Mouse (Mus musculus) liver, adult 2 months (tissue): Measurements from ENCODE around the gene Atp4b. TPM values are rescaled to one million over a fixed set of nuclear protein-coding genes. Genes with fewer than 3 reads are reported as not detected.
A peak's percentile ranks its signal among the peaks of the same experiment; 100 is the strongest.

Experiments used
- DNase-seq: peaks from one replicate; pipeline ENCODE4 v3.0.0-alpha.2; 2011; ENCODE audit warnings: low read depth, low spot score; ENCODE audit errors: extremely low read depth
- H3K27ac ChIP-seq: fragments of 200-500 bp; replicated peaks from 2 replicates; pipeline ENCODE4 v1.5.1; 2012; ENCODE audit warnings: low read depth, mild to moderate bottlenecking, control low read depth, inconsistent platforms, low read length; ENCODE audit not compliant: insufficient read depth
- H3K27me3 ChIP-seq: fragments of 200-500 bp; 2 replicates; pipeline ENCODE4 v1.6.1; 2012; ENCODE audit warnings: mild to moderate bottlenecking, moderate library complexity, low read length, inconsistent platforms; ENCODE audit not compliant: control insufficient read depth, insufficient read depth
- H3K36me3 ChIP-seq: fragments of 200-500 bp; 2 replicates; pipeline ENCODE4 v1.6.1; 2012; ENCODE audit warnings: low read length, inconsistent platforms; ENCODE audit not compliant: control insufficient read depth, insufficient read depth
- H3K4me1 ChIP-seq: fragments of 200-500 bp; 2 replicates; pipeline ENCODE4 v1.6.1; 2011; ENCODE audit warnings: low read length; ENCODE audit not compliant: control insufficient read depth, insufficient read depth
- H3K4me3 ChIP-seq: fragments of 200-500 bp; 2 replicates; pipeline ENCODE4 v1.5.1; 2011; ENCODE audit warnings: low read depth, mild to moderate bottlenecking, control low read depth, low read length, moderate library complexity; ENCODE audit not compliant: insufficient read depth
- H3K79me2 ChIP-seq: fragments of 200-500 bp; 2 replicates; pipeline ENCODE4 v1.6.1; 2012; ENCODE audit warnings: inconsistent platforms, mild to moderate bottlenecking, low read length, moderate library complexity; ENCODE audit not compliant: control insufficient read depth, insufficient read depth
- H3K9ac ChIP-seq: fragments of 200-500 bp; 2 replicates; pipeline ENCODE4 v1.6.1; 2012; ENCODE audit warnings: low read depth, mild to moderate bottlenecking, control low read depth, inconsistent platforms, low read length
- CTCF ChIP-seq: fragments of 200-500 bp; IDR thresholded peaks from 2 replicates; pipeline ENCODE4 v1.5.1; 2011; ENCODE audit warnings: low read depth, low read length, control low read depth
- POLR2A ChIP-seq: fragments of 200-500 bp; IDR thresholded peaks from 2 replicates; pipeline ENCODE4 v1.6.1; 2011; ENCODE audit warnings: low read length, control low read depth; ENCODE audit not compliant: insufficient read depth; ENCODE audit errors: extremely low read depth
- WGBS: fragments of 180-500 bp; shearing (Covaris S2); methylation state at CpG from one replicate; pipeline ENCODE4 v1.1.7; 2018; 5-methylcytosine and 5-hydroxymethylcytosine counted together
- polyA plus RNA-seq: library from polyadenylated mRNA; depleted of rRNA; stranded (reverse); fragments of >200 nt; gene quantifications from 2 replicates; pipeline ENCODE4 v1.2.3, GENCODE M21; 2012
- total RNA-seq: library from RNA; depleted of rRNA; stranded (reverse); fragments of >200 nt; gene quantifications from 2 replicates; pipeline ENCODE4 v1.2.3, GENCODE M21; 2014

Atp4b gene
- total and polyA plus RNA-seq, 2 experiments, result not detected

DNA sequence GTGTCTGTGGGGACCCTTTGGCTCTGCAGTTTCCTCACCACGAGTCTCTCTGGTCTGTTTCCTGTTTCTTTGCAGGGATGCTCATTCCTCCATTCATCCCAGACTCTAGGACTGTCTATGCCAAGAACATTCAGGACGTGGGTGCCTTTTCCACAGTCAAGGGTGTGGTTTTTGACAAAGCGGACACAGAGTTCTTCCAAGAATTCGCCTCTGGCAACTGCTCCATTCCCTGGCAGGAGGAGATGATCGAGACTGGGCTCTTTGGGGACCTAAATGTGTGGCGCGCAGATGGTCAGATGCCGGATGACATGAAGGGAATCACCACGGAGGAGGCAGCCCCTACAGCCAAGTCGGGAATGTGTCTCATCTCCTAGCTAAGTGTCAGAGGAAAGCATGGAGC lies 19.3 kb upstream of the Atp4b start:
- 78% methylated on average over 10 of the region's 10 CpGs for WGBS
- Histone ChIP-seq H3K9ac (no peak overlapping the region), H3K4me3 (no peak overlapping the region), H3K27me3 (no peaks in the 10 kb centered on the region), H3K27ac (no peak overlapping the region), H3K79me2 (no peaks in the 10 kb centered on the region), H3K4me1 (peaks cover 4% of the 10 kb centered on the region; the same call in 1 of the 2 replicates), H3K36me3 (no peaks in the 10 kb centered on the region)
- TF ChIP-seq CTCF, result no peak
- TF ChIP-seq POLR2A, result no peak
- no peak for DNase-seq

DNA sequence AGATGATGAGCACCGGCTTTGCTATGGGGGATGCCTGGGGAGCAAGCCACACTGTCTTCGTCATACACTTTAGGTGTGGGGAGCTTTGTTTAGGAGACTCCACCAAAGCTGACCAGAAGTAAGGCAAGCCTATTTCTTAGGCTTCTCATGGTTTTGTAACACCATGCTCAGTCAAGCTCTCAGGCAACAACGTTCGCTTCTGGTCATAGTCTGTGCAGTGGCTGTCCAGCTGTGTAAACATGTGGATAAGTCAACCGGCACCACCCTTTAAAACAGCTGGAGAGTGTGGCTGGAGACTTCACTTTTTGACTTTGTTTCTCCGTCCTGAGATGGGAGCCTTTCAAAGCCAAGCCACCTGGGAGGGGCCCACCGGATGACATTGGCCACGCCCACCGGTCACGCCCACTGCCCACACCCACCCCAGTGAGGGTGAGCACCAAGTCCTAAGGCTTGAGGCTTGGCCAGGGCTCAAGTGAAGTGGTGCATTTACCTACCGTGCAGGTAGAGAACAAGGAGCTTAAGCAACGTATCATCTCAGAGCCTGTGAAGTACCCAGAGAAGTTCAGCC lies 17.3 kb upstream of the Atp4b start:
- H3K27me3 ChIP-seq, result no peaks in the 10 kb centered on the region
- no peak for DNase-seq
- H3K4me1 ChIP-seq, result no peaks in the 10 kb centered on the region
- no peaks in the 10 kb centered on the region for H3K36me3 ChIP-seq
- no peak overlapping the region for H3K4me3 ChIP-seq
- WGBS, result 47% methylated on average over 12 of the region's 12 CpGs
- no peak overlapping the region for H3K27ac ChIP-seq
- H3K9ac ChIP-seq, result no peak overlapping the region
- TF ChIP-seq POLR2A (no peak), CTCF (no peak)
- H3K79me2 ChIP-seq, result no peaks in the 10 kb centered on the region

DNA sequence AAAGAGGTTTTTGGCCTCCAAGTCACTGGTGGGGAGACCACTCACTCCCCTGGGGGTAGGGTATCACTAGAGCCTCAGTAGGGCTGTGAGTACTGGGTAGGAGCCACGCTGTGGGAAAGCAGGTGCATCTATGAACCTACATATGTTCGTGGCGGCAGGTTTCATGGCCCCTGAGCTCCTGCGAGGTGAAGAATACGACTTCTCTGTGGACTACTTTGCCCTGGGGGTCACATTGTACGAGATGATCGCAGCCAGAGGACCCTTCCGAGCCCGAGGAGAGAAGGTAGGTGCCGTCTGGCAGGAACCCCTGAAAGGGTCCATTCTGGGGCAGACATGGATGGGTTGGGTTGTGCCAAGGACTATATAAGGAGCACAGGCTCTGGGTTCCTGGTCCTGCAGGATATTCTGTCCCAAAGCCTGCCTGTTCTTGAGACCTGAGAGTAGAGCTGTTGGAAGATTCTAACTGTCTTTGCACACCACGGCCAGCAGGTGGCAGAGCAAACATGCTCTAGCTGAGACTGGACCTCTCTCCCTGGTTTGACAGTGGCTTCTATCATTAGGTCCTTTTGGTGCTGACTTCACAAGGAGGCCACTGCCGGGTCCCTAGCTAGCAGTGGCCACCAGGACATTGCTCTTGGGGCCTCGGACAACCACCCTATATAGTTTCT lies 16.4 kb upstream of the Atp4b start:
- TF ChIP-seq CTCF (peak; percentile 90), POLR2A (no peak)

DNA sequence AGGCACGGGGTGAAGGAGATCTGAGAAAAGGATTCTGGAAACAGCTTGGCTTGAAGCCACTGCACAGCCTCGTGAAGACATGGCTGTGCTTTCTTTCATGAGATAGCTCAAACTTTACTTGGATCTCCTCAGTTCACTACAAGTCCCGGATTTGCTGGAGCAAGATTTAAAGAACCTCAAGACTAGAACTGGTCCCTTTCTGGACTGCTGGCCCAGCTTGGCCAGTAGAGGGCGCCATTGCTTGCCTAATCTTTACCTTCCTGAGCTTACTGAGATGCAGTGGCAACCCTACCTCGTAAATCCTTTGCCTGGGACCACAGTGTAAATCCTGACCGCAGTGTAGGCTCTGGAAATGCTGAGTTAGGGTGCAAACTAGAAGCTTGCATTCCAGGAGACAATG lies 15.0 kb upstream of the Atp4b start:
- no peak overlapping the region for H3K9ac ChIP-seq
- no peak overlapping the region for H3K27ac ChIP-seq
- H3K79me2 ChIP-seq, result no peaks in the 10 kb centered on the region
- no peak overlapping the region for H3K4me3 ChIP-seq
- H3K27me3 ChIP-seq, result no peaks in the 10 kb centered on the region
- peak; percentile 36 for DNase-seq
- TF ChIP-seq POLR2A (no peak), CTCF (peak; percentile 85)
- WGBS, result 22% methylated on average over 6 of the region's 6 CpGs
- no peaks in the 10 kb centered on the region for H3K36me3 ChIP-seq
- no peaks in the 10 kb centered on the region for H3K4me1 ChIP-seq

More for the DNA sequence above, 16.4 kb upstream of the Atp4b start:
- no peak overlapping the region for H3K9ac ChIP-seq
- H3K27me3 ChIP-seq, result no peaks in the 10 kb centered on the region
- peak; percentile 36 for DNase-seq
- 61% methylated on average over 13 of the region's 13 CpGs for WGBS
- H3K4me3 ChIP-seq, result no peak overlapping the region
- no peak overlapping the region for H3K27ac ChIP-seq
- no peaks in the 10 kb centered on the region for H3K36me3 ChIP-seq
- no peaks in the 10 kb centered on the region for H3K4me1 ChIP-seq
- no peaks in the 10 kb centered on the region for H3K79me2 ChIP-seq

DNA sequence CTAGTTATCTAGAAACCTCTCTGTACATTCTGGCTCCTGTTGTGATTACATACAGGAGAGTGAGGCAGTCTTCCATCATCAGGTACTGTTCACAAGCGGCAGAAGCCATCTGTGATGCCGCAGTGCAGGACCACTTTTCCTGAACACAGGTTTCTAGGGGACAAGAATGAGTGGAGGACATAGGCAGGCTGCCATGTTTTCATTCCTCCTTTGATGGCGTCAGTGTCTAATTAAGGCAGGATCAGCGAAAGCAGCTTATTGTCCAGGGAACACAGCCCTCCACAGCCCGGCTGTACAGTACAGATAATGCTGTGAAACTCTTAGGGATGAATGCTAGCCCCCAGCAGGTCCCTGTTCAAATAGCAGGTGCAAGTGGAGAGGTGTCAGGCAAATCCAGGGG lies 9.4 kb upstream of the Atp4b start:
- no peaks in the 10 kb centered on the region for H3K79me2 ChIP-seq
- 93% methylated on average over 5 of the region's 5 CpGs for WGBS
- no peaks in the 10 kb centered on the region for H3K4me1 ChIP-seq
- TF ChIP-seq POLR2A, result no peak
- no peak for TF ChIP-seq CTCF
- H3K36me3 ChIP-seq, result no peaks in the 10 kb centered on the region
- no peaks in the 10 kb centered on the region; the same call in 1 of the 2 replicates for H3K27me3 ChIP-seq
- H3K4me3 ChIP-seq, result no peak overlapping the region
- no peak overlapping the region for H3K9ac ChIP-seq
- no peak overlapping the region for H3K27ac ChIP-seq
- DNase-seq, result no peak

DNA sequence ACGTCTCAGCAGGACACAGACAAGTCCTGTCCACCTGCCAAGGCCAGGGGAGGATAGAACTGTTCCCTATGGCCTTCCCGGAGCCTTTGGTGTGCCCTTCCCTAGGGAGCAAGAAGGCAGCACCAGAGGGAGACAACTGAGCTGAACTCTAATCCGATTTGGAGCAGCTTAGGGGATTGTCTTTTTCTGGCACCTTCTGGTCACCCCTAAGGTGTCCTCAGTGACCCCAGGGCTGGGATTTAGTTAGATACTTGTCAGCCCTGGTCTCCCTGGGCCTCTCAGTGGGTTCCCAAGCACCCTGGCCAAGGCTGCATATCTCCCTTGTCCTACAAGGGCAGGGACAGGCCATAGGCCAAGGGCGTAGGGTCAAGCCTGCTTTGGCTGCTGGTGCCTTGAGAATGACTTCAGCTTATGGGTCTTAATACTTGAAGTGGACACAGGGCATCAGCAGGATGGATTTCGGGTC lies 8.1 kb upstream of the Atp4b start, which contains the start of gene Grk1:
TSS of gene Grk1 (plus strand) at position 416 of the 466 bp plus-strand sequence.
- Histone ChIP-seq H3K9ac (no peak within 1 kb of the TSS), H3K36me3 (no peaks in the 10 kb centered on the region), H3K79me2 (no peaks in the 10 kb centered on the region), H3K4me3 (no peak within 1 kb of the TSS), H3K27me3 (no peaks in the 10 kb centered on the region; the same call in 1 of the 2 replicates), H3K4me1 (no peaks in the 10 kb centered on the region), H3K27ac (no peak within 1 kb of the TSS)
- no peak for DNase-seq
- TF ChIP-seq CTCF (no peak), POLR2A (no peak)
- 85% methylated on average over 5 of the region's 5 CpGs for WGBS
